Mouse (Mus musculus) inflammation-experienced regulatory T-cells, adult 6 months (primary cell): ENCODE measurements around the gene Sgcg. TPM values are rescaled to one million over a fixed set of nuclear protein-coding genes. Genes with fewer than 3 reads are reported as not detected.
A peak's percentile ranks its signal among the peaks of the same experiment; 100 is the strongest.

ENCODE experiments used
- ATAC-seq: one replicate; pipeline ENCODE4 v1.8.0; 2017
- polyA plus RNA-seq, 3 experiments: library from polyadenylated mRNA; unstranded; fragments of 100-300 nt; shearing (Covaris generic); gene quantifications; one replicate each; pipeline ENCODE4 v1.2.1; 2017

The Sgcg gene
- polyA plus RNA-seq, result not detected

- ATAC-seq, result no peak
Measured at GRCm38 (mm10) chr14:61258352-61258751, at the start of gene Sgcg. Gene Sgcg, minus strand, starts transcription at chr14:61258490.

- ATAC-seq, result no peak
Measured at GRCm38 (mm10) chr14:61303969-61304609, 45.8 kb upstream of the Sgcg start.

GRCm38 (mm10) chr14:61302428-61302827, 44.1 kb upstream of the Sgcg start:
- ATAC-seq, result no peak

GRCm38 (mm10) chr14:61301323-61301722, 43.0 kb upstream of the Sgcg start:
- ATAC-seq, result no peak

- ATAC-seq, result no peak
Measured at GRCm38 (mm10) chr14:61299810-61300209, 41.5 kb upstream of the Sgcg start.

GRCm38 (mm10) chr14:61294738-61295079, 36.4 kb upstream of the Sgcg start:
- ATAC-seq, result peak; percentile 28

GRCm38 (mm10) chr14:61293884-61294737, 35.8 kb upstream of the Sgcg start:
- no peak for ATAC-seq

- no peak for ATAC-seq
Measured at GRCm38 (mm10) chr14:61290664-61291063, 32.4 kb upstream of the Sgcg start.

- no peak for ATAC-seq
Measured at GRCm38 (mm10) chr14:61288606-61289286, 30.5 kb upstream of the Sgcg start.

GRCm38 (mm10) chr14:61278676-61279300, 20.5 kb upstream of the Sgcg start:
- no peak for ATAC-seq

GRCm38 (mm10) chr14:61277285-61277684, 19.0 kb upstream of the Sgcg start:
- ATAC-seq, result no peak

- ATAC-seq, result no peak
Measured at GRCm38 (mm10) chr14:61274414-61275198, 16.3 kb upstream of the Sgcg start.

GRCm38 (mm10) chr14:61267908-61268475, 9.7 kb upstream of the Sgcg start:
- no peak for ATAC-seq

GRCm38 (mm10) chr14:61259084-61259483, 794 bp upstream of the Sgcg start:
- no peak for ATAC-seq

GRCm38 (mm10) chr14:61252596-61253388, 5.5 kb downstream of the Sgcg start:
- no peak for ATAC-seq

GRCm38 (mm10) chr14:61246444-61246843, 11.8 kb downstream of the Sgcg start:
- ATAC-seq, result no peak

- no peak for ATAC-seq
Measured at GRCm38 (mm10) chr14:61242611-61243010, 15.7 kb downstream of the Sgcg start.

- no peak for ATAC-seq
Measured at GRCm38 (mm10) chr14:61238751-61239150, 19.5 kb downstream of the Sgcg start.

GRCm38 (mm10) chr14:61237101-61237654, 21.1 kb downstream of the Sgcg start:
- no peak for ATAC-seq

- no peak for ATAC-seq
Measured at GRCm38 (mm10) chr14:61235846-61236474, 22.3 kb downstream of the Sgcg start.
